Mouse (Mus musculus) adipose tissue, adult 10 weeks (tissue): ENCODE data around the gene B4galt2. TPM values are rescaled to one million over a fixed set of nuclear protein-coding genes. Genes with fewer than 3 reads are reported as not detected.

ENCODE experiments used
- polyA plus RNA-seq: library from polyadenylated mRNA; stranded (reverse); fragments of 350-450 nt; fragmentation: Illumina TruSeq; extraction: RNeasy Lipid Tissue Mini Kit (QIAGEN cat#74804); gene quantifications from one replicate; pipeline ENCODE4 v1.2.3, GENCODE M21; 2014; ENCODE audit warnings: low read depth, low replicate concordance

The B4galt2 gene
- 6.9 TPM for polyA plus RNA-seq

DNA sequence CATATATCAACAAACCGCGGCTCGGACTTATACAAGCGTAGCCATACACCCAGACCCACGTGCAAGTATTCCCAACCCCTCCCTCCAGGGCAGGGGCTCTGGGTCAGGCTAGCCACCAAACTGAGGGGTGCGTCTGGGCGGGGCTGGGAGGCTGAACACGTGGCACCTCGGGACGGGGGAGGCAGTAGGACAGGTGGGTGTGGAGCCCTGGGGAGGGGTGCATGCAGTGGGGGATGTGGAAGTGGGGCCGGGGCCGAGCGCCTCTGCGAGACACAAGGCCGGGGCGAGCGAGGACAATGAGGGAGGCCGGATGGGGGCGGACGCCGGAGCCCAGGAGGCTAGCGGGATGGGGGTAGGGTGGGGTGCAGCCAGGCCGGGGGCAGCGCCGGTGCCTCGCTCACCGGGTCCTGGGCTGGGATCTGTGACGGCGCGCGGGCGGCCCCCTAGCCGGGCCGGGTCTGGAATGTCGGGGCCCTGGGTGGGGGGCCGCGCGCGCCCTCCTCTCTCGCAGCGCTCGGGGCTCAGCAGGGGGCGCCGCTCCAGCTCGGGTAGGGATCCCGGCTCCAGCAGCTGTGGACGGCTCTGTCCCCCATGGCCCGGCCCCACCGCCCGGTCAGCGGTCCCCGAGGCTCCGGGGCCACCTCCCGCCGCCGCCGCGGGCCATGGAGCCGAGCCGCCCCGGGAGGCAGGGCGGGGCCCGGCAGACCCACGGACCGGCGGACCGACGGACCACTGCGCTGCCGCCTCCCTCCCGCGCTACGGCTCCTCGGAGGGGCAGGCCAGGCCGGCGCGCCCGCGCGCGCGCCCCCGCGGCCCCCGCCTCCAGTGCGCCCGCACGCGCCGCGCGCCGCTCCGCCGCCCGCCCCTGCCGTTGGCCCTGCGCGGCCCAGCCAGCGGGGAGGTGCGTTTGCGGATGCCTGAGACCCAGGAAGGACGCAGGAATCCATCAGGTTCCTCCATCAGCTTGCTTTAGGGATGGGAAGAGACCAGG lies at the start of gene B4galt2:
TSS of gene B4galt2 (minus strand) at position 787 of the 991 bp plus-strand sequence.

DNA sequence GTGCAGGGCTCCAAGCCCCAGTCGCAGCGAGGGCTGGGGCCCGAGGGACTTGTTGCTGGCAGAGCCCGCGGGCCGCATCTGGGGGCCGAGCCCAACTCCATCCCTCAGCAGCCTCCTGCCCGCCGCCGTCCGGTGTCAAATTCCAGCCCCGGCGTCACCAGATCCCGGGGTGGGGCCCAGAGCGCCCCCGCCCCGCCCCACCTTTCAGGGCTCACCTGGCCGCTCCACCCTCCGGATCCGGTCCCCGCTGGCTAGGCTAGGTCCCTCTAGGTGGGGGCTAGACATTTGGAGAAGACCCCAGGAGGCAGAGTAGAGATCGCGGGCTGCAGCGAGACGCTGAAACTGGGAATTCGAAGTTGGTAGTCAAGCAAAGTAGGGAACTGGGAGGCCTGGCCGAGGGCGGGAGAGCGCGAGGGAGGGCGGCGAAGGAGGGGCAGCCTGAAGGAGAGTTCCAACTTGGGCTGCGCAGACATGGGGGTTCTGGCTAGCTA lies 46.1 kb upstream of the B4galt2 start, which contains the start of gene Artn:
TSS of gene Artn (minus strand) at position 373 of the 491 bp plus-strand sequence.

DNA sequence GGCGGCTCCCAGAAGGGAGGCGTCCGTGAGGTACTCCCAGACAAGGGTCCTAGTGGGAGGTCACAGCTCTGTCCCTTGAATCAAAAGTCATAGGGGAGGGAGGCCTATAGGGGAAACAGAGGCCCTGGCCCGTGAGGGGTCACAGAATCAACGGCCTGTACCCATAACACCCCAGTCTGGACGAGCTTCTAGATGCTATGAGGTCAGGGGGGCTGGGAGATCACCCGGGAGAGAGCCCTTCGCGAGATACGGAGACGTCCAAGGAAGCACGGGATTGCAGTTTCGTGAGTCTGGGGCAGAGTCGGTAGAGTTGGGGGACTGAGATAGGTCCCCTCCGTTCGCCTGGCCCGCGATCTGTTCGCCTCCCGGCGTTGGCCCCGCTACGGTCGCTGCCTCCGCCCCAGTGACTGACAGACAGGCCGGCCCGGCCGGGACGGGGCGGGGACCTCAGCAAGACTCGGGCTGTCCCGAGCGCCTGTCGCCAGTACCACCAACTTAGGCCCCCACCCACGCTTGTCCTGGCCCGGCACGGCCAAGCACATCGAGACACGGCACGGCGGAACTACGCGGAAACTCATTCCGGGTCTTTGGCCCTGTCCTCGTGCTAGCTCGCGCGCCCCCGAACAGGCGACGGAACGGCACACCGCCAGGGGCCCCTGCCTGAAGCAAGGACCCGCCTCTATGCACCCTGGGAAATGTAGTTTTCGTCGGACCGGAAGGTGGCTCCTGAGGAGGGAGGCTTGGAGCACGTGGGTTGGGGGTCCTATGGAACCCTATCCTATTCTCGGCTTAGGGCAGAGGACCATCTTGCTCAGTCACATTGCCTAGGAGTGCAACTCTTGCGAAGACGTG lies 31.5 kb upstream of the B4galt2 start, which contains the start of gene Ipo13:
TSS of gene Ipo13 (minus strand) at position 409 of the 852 bp plus-strand sequence.

DNA sequence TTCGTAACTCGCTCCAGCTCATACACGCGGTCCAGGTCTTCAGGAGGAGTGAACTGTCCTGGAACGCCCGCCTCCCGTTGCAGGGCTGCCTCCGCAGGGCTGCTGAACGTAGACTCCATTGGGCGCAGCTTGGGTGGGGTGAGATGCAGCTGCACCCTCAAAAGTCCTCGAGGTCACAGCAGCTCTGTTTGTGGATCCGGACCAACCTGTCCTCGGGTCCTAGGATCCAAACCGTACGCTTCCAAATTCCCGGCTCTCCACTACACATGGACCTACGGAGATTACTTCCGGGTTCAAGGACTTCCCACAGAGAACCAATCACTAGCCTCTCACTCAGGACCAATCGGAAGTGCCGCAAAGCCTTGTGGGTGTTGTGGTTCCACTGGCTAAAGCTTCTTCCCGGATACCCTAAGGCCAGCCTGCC lies 8.5 kb upstream of the B4galt2 start, which contains the start of gene Dph2:
TSS of gene Dph2 (minus strand) at position 295 of the 424 bp plus-strand sequence.

DNA sequence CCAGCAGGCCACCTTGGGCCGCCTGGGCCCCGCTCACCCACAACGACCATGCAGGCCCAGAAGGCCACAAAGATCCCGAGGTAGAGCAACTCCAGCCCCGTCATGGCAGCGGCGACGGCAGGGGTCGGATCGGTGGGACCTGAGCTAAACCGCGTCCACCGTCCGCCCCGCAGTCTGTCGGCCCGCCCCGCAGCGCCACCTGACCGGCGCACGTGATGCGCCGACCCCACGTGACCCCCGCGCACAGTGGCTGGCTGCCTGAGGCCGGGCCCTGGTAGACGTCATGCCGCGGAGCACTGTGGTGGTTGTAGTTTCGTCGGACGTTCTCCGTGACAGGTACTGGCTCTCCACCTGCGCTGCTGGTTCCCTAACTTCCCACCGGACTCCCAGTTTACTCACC lies 3.8 kb upstream of the B4galt2 start, which contains the start of gene Atp6v0b:
TSS of gene Atp6v0b (minus strand) at position 201 of the 400 bp plus-strand sequence.

DNA sequence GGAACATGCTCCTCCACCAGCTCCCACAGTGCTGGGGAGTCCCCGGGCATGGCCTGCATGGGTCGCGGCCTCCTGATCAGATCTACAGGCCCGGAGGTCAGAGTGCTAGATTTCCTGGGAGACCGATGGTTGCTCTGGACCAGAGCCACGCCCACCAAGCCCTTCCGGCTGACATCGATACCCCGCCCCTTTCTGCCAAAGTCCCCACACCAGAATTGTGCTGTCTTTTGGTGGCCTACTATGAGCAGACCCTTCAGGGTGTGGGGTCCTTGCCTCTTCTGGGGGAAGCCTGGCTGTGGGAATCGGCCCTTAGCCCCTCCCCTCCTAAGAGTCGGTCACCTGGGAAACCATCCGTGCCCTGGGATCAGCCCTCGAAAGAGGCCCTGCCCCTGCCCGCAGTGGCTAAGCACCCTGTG lies 10.8 kb downstream of the B4galt2 start, which contains the start of gene Ccdc24:
TSS of gene Ccdc24 (minus strand) at position 87 of the 416 bp plus-strand sequence.

DNA sequence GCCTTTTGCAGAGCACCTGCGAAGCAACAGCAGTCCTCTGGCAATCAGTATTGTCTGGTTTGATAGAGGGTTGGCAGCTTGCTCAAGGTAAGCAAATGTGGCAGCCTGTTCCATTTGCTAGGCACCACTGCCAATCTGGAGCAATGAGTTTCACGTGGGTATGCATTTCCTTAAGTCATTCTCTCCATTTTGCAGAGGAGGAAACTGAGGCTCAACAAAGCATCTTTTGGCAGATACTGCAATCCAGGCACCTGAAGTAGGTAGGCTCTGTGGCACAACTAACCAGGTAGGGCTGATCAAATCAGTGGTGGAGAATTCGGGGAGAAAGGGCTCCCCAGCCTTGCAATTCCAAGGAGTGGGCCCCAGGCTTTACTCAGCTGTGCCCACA lies 48.8 kb downstream of the B4galt2 start, which contains the start of gene Slc6a9:
TSS of gene Slc6a9 (plus strand) at position 50 of the 388 bp plus-strand sequence.

Other genes starting within 250 kb of the B4galt2 start
- gene Dmap1, start 201.2 kb downstream of the B4galt2 start, polyA plus RNA-seq, result 20.5 TPM
- not detected for gene Gm12845, start 159.1 kb downstream of the B4galt2 start, polyA plus RNA-seq
- 0.40 TPM for gene Klf17, start 117.8 kb downstream of the B4galt2 start, polyA plus RNA-seq
- gene Slc6a9, start 49.0 kb downstream of the B4galt2 start, polyA plus RNA-seq, result 17.7 TPM
- 3.5 TPM for gene Ccdc24, start 10.9 kb downstream of the B4galt2 start, polyA plus RNA-seq
- 177 TPM for gene Atp6v0b, start 3.8 kb upstream of the B4galt2 start, polyA plus RNA-seq
- 6.1 TPM for gene Dph2, start 8.5 kb upstream of the B4galt2 start, polyA plus RNA-seq
- 28.6 TPM for gene Ipo13, start 31.5 kb upstream of the B4galt2 start, polyA plus RNA-seq
- 4.1 TPM for gene Artn, start 46.3 kb upstream of the B4galt2 start, polyA plus RNA-seq